Mouse (Mus musculus): ENCODE measurements around the gene Olfr331. TPM values are rescaled to one million over a fixed set of nuclear protein-coding genes. Genes with fewer than 3 reads are reported as not detected.

Olfr331 gene
- polyA plus RNA-seq, 1 experiment: not detected

DNA sequence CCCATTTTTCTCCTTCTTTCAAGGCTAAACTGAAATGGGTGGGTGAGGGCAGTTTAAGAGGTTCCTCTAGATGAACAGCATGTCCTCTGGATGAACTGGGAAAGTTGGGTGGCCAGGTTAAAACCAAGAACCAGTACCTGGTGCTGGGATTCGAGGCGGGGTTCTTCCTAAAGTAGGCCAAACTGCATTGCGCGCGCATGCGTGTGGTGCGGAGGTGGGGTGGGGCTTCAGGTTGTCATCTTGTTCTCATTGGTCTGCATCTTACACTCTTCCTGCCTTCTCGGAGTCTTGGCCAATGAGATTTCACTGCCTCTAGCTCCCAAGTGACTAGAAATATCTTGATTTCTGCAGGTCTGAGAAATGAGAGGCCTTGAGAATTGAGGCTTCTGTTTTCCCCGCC lies 49.6 kb downstream of the Olfr331 start, which contains the start of gene Lypd9:
Lypd9 (minus strand) TSS at position 165 of the 400 bp plus-strand sequence.
- H3K4me3 ChIP-seq (ENCODE audit: insufficient read depth, low read length): no peak within 1 kb of the TSS
- TF ChIP-seq POLR2A (IDR thresholded peaks at IDR 0.05; ENCODE audit: extremely low read depth, insufficient read depth, low read length): no peak
- TF ChIP-seq CTCF (IDR thresholded peaks at IDR 0.05; ENCODE audit: extremely low read depth, insufficient read depth, low read length): no peak
- H3K4me1 ChIP-seq (ENCODE audit: control insufficient read depth, insufficient read depth, low read length): no peaks in the 10 kb centered on the region
- no peak within 1 kb of the TSS for H3K27ac ChIP-seq (ENCODE audit: insufficient read depth, low read length)

Other genes with a start within 250 kb of the Olfr331 start
- gene 4930438A08Rik, start 227.8 kb downstream of the Olfr331 start, polyA plus RNA-seq (2012; rRNA removed): not detected in 2 replicates
- 65.6 and 77.1 TPM in 2 replicates for gene Zfp692, start 195.5 kb downstream of the Olfr331 start, polyA plus RNA-seq (2012; rRNA removed)
- 50.2 and 50.7 TPM in 2 replicates for gene Zfp672, start 172.2 kb downstream of the Olfr331 start, polyA plus RNA-seq (2012; rRNA removed)
- 42.4 and 44.6 TPM in 2 replicates for gene Sh3bp5l, start 171.8 kb downstream of the Olfr331 start, polyA plus RNA-seq (2012; rRNA removed)
- gene Lypd8, start 123.5 kb downstream of the Olfr331 start, polyA plus RNA-seq (2012; rRNA removed): 0.08 and 0.11 TPM in 2 replicates
- not detected in 2 replicates for gene 1810065E05Rik, start 81.5 kb downstream of the Olfr331 start, polyA plus RNA-seq (2012; rRNA removed)
- not detected in 2 replicates for gene Gm12253, start 70.0 kb downstream of the Olfr331 start, polyA plus RNA-seq (2012; rRNA removed)
- not detected in 2 replicates for gene Lypd9, start 49.6 kb downstream of the Olfr331 start, polyA plus RNA-seq (2012; rRNA removed)
- not detected in 2 replicates for gene Olfr30, start 40.3 kb downstream of the Olfr331 start, polyA plus RNA-seq (2012; rRNA removed)
- not detected in 2 replicates for gene Olfr332, start 10.0 kb downstream of the Olfr331 start, polyA plus RNA-seq (2012; rRNA removed)
- not detected in 2 replicates for gene Olfr330, start 32.3 kb upstream of the Olfr331 start, polyA plus RNA-seq (2012; rRNA removed)
- gene Olfr329-ps, start 43.9 kb upstream of the Olfr331 start, polyA plus RNA-seq (2012; rRNA removed): 0.08 TPM in 1 of 2 replicates, not detected in the other
- gene Olfr328, start 53.1 kb upstream of the Olfr331 start, polyA plus RNA-seq (2012; rRNA removed): 0.06 TPM in 1 of 2 replicates, not detected in the other
- gene Olfr224, start 68.0 kb upstream of the Olfr331 start, polyA plus RNA-seq (2012; rRNA removed): not detected in 2 replicates
- not detected in 2 replicates for gene Olfr325, start 75.2 kb upstream of the Olfr331 start, polyA plus RNA-seq (2012; rRNA removed)
- gene Olfr324, start 92.5 kb upstream of the Olfr331 start, polyA plus RNA-seq (2012; rRNA removed): not detected in 2 replicates
- gene 2210407C18Rik, start 113.5 kb upstream of the Olfr331 start, polyA plus RNA-seq (2012; rRNA removed): not detected in 2 replicates
- not detected in 2 replicates for gene Olfr323, start 127.9 kb upstream of the Olfr331 start, polyA plus RNA-seq (2012; rRNA removed)
- 0.04 and 0.08 TPM in 2 replicates for gene Trim58, start 137.9 kb upstream of the Olfr331 start, polyA plus RNA-seq (2012; rRNA removed)
- gene Olfr322, start 156.2 kb upstream of the Olfr331 start, polyA plus RNA-seq (2012; rRNA removed): not detected in 2 replicates
- gene Olfr320, start 178.5 kb upstream of the Olfr331 start, polyA plus RNA-seq (2012; rRNA removed): not detected in 2 replicates
- gene Olfr319, start 196.6 kb upstream of the Olfr331 start, polyA plus RNA-seq (2012; rRNA removed): not detected in 2 replicates
- not detected in 2 replicates for gene Olfr318, start 221.4 kb upstream of the Olfr331 start, polyA plus RNA-seq (2012; rRNA removed)
- 0.21 and 0.27 TPM in 2 replicates for gene Olfr317, start 236.6 kb upstream of the Olfr331 start, polyA plus RNA-seq (2012; rRNA removed)

Data from cortical plate, adult 2 months (tissue).